12 mouse cellular contexts compared by ENCODE assay signal in genomic region chr7:109196399-109197082, GRCm38 (mm10). TPM values are rescaled to one million over a fixed set of nuclear protein-coding genes. Genes with fewer than 3 reads are reported as not detected.
DNase-seq lines count a peak whose midpoint lies in the region; ATAC-seq and TF ChIP-seq lines count a peak whose summit lies in the region.
"Had no signal": no experiment of that assay in that cellular context is flagged by ENCODE, and none has a peak within 500 bp of the region (broad histone marks: within the 10 kb centered on the region; RNA-seq: fewer than 3 reads in every experiment).

No protein-coding gene starts in this region.

- H3K4me3 ChIP-seq in stomach, embryonic 14.5 days (ENCODE audit: low read depth, low read length), result no peak overlapping the region
- no peak overlapping the region for H3K4me3 ChIP-seq in stomach, postnatal 0 days (ENCODE audit: low read depth, low read length)
- H3K4me3 ChIP-seq in hindbrain, embryonic 12.5 days, result no peak overlapping the region
- H3K4me3 ChIP-seq in midbrain, embryonic 12.5 days, result no peak overlapping the region
- no peak overlapping the region for H3K4me3 ChIP-seq in thymus, adult 2 months (ENCODE audit: control insufficient read depth, insufficient read depth, low read length)
- H3K4me3 ChIP-seq: megakaryocyte, embryonic 14.5 days had no signal

- no peak for DNase-seq in stomach, postnatal 0 days (ENCODE audit: low spot score)
- no peak for DNase-seq in layer of hippocampus, postnatal 25 days (ENCODE audit: extremely low spot score in 1 of 2, low spot score in 1 of 2)
- DNase-seq in thymus, postnatal 36 days, result no peak
- no peak for DNase-seq in thymus, adult 2 months
- DNase-seq: cerebellum, postnatal 36 days had no signal

- TF ChIP-seq EP300 in stomach, postnatal 0 days (optimal IDR thresholded peaks at IDR 0.05), result no peak

- 30% methylated on average over 11 of the region's 11 CpGs for WGBS in stomach, embryonic 14.5 days
- WGBS in stomach, postnatal 0 days, result 39% methylated on average over 11 of the region's 11 CpGs
- 22% methylated on average over 11 of the region's 11 CpGs for WGBS in hindbrain, embryonic 12.5 days
- 3% methylated on average over 11 of the region's 11 CpGs for WGBS in midbrain, embryonic 12.5 days
- WGBS in thymus, adult 2 months, result 90% methylated on average over 11 of the region's 11 CpGs

- no peaks in the 10 kb centered on the region for H3K36me3 ChIP-seq in stomach, embryonic 14.5 days (ENCODE audit: control insufficient read depth, insufficient read depth, low read length)
- H3K36me3 ChIP-seq in stomach, postnatal 0 days (ENCODE audit: control insufficient read depth, insufficient read depth, low read length), result no peaks in the 10 kb centered on the region
- no peaks in the 10 kb centered on the region for H3K36me3 ChIP-seq in hindbrain, embryonic 12.5 days
- H3K36me3 ChIP-seq in midbrain, embryonic 12.5 days, result no peaks in the 10 kb centered on the region
- H3K36me3 ChIP-seq in thymus, adult 2 months (ENCODE audit: control insufficient read depth, insufficient read depth, low read length), result no peaks in the 10 kb centered on the region
- H3K36me3 ChIP-seq: G1E had no signal

- H3K9ac ChIP-seq in stomach, embryonic 14.5 days (replicated peaks; ENCODE audit: low read depth, low read length), result no peak overlapping the region
- no peak overlapping the region for H3K9ac ChIP-seq in stomach, postnatal 0 days (ENCODE audit: low read length)
- no peak overlapping the region for H3K9ac ChIP-seq in hindbrain, embryonic 12.5 days
- no peak overlapping the region for H3K9ac ChIP-seq in midbrain, embryonic 12.5 days (replicated peaks)

- no peaks in the 10 kb centered on the region for H3K9me3 ChIP-seq in stomach, embryonic 14.5 days (ENCODE audit: control insufficient read depth, low read depth, low read length)
- H3K9me3 ChIP-seq in stomach, postnatal 0 days (ENCODE audit: control insufficient read depth, low read length), result no peaks in the 10 kb centered on the region
- H3K9me3 ChIP-seq in hindbrain, embryonic 12.5 days (replicated peaks), result no peaks in the 10 kb centered on the region
- no peaks in the 10 kb centered on the region for H3K9me3 ChIP-seq in midbrain, embryonic 12.5 days
- H3K9me3 ChIP-seq: G1E; megakaryocyte, embryonic 14.5 days had no signal

- ATAC-seq in stomach, embryonic 14.5 days (ENCODE audit: insufficient number of reproducible peaks, insufficient read depth, low FRiP score, low read depth), result peak; percentile 26; the same call in 1 of the 2 replicates
- no peak; the same call in none of the 2 replicates for ATAC-seq in stomach, postnatal 0 days (ENCODE audit: low FRiP score, low TSS enrichment)
- peak; percentile 65 for ATAC-seq in hindbrain, embryonic 12.5 days (ENCODE audit: low FRiP score)
- ATAC-seq in midbrain, embryonic 12.5 days (ENCODE audit: low FRiP score, low read depth), result peak; percentile 89
- ATAC-seq in erythroblast, adult 5-6 weeks (replicated peaks; ENCODE audit: low FRiP score, poor library complexity, severe bottlenecking), result no peak

- no peak overlapping the region for H3K27ac ChIP-seq in stomach, embryonic 14.5 days (ENCODE audit: low read length)
- H3K27ac ChIP-seq in stomach, postnatal 0 days (replicated peaks), result no peak overlapping the region
- peak overlapping the region; percentile 83 for H3K27ac ChIP-seq in hindbrain, embryonic 12.5 days
- H3K27ac ChIP-seq in midbrain, embryonic 12.5 days (replicated peaks), result peak overlapping the region; percentile 95
- H3K27ac ChIP-seq in thymus, adult 2 months (ENCODE audit: control insufficient read depth, insufficient read depth, low read length), result no peak overlapping the region

- H3K27me3 ChIP-seq in stomach, embryonic 14.5 days (ENCODE audit: control insufficient read depth, insufficient read depth, low read length), result no peaks in the 10 kb centered on the region
- no peaks in the 10 kb centered on the region for H3K27me3 ChIP-seq in stomach, postnatal 0 days (ENCODE audit: control insufficient read depth, insufficient read depth, low read length)
- H3K27me3 ChIP-seq in hindbrain, embryonic 12.5 days, result no peaks in the 10 kb centered on the region
- no peaks in the 10 kb centered on the region for H3K27me3 ChIP-seq in midbrain, embryonic 12.5 days
- H3K27me3 ChIP-seq in thymus, adult 2 months (ENCODE audit: control insufficient read depth, insufficient read depth, low read length), result no peaks in the 10 kb centered on the region

- no peak for TF ChIP-seq POLR2A in thymus, adult 2 months (IDR thresholded peaks at IDR 0.05; ENCODE audit: control insufficient read depth, extremely low read depth, insufficient read depth, low read length, poor library complexity)

- TF ChIP-seq CTCF in stomach, postnatal 0 days (IDR thresholded peaks at IDR 0.05; ENCODE audit: low read depth), result no peak
- TF ChIP-seq CTCF in thymus, adult 2 months (IDR thresholded peaks at IDR 0.05; ENCODE audit: borderline replicate concordance, control insufficient read depth, extremely low read depth, insufficient read depth, low read length, poor library complexity), result no peak

- no peak overlapping the region for H3K4me2 ChIP-seq in stomach, embryonic 14.5 days (replicated peaks; ENCODE audit: low read depth, low read length)
- no peak overlapping the region for H3K4me2 ChIP-seq in stomach, postnatal 0 days (replicated peaks; ENCODE audit: low read depth)
- no peak overlapping the region; the same call in 1 of the 2 replicates for H3K4me2 ChIP-seq in hindbrain, embryonic 12.5 days (replicated peaks)
- peak overlapping the region; percentile 26 for H3K4me2 ChIP-seq in midbrain, embryonic 12.5 days (replicated peaks)

- H3K4me1 ChIP-seq in stomach, embryonic 14.5 days (ENCODE audit: control insufficient read depth, insufficient read depth, low read length), result peaks cover 18% of the 10 kb centered on the region
- H3K4me1 ChIP-seq in stomach, postnatal 0 days (replicated peaks; ENCODE audit: control insufficient read depth, insufficient read depth), result no peaks in the 10 kb centered on the region; the same call in 1 of the 2 replicates
- H3K4me1 ChIP-seq in hindbrain, embryonic 12.5 days, result peaks cover 34% of the 10 kb centered on the region
- peaks cover 54% of the 10 kb centered on the region for H3K4me1 ChIP-seq in midbrain, embryonic 12.5 days
- no peaks in the 10 kb centered on the region for H3K4me1 ChIP-seq in thymus, adult 2 months (replicated peaks; ENCODE audit: control insufficient read depth, insufficient read depth, low read length)
- H3K4me1 ChIP-seq: megakaryocyte, embryonic 14.5 days had no signal

RNA-seq across cellular contexts. Expression of gene Lmo1, which starts 21.5 kb away (rescaled TPM):
- 2.8 and 3.5 TPM in 2 replicates for polyA plus RNA-seq in stomach, embryonic 14.5 days (2014; fragmentation: Nextera tagmentation; extraction: Ambion mirVana)
- 18.8 and 22.4 TPM in 2 replicates for polyA plus RNA-seq in stomach, postnatal 0 days (2015; fragmentation: Nextera tagmentation; extraction: Ambion mirVana)
- 46.3 and 50.9 TPM in 2 replicates for polyA plus RNA-seq in hindbrain, embryonic 12.5 days (2016; fragmentation: Nextera tagmentation; extraction: Ambion mirVana)
- polyA plus RNA-seq in midbrain, embryonic 12.5 days (2016; fragmentation: Nextera tagmentation; extraction: Ambion mirVana), result 149 and 177 TPM in 2 replicates
- 10 to 100 TPM; 63.2 to 72.8 TPM for total RNA-seq in layer of hippocampus, postnatal 25 days (2021)
- total RNA-seq in erythroblast, adult 5-6 weeks (2015; ENCODE audit: low replicate concordance), result 7.1 and 10.2 TPM in 2 replicates
- 1.3 TPM in 1 of 2 replicates, not detected in the other for total RNA-seq in erythroblast, adult 5-6 weeks (2017; ENCODE audit: low replicate concordance)
- 6.3 and 6.7 TPM in 2 replicates for polyA plus RNA-seq in thymus, adult 2 months (2012; rRNA removed)
- total RNA-seq: G1E; liver, adult 2 months had no signal
- polyA plus RNA-seq: G1E; liver, adult 2 months had no signal

Comparison
In these comparisons a context has a peak if more than half of its experiments do, and no peak if none do; other contexts are left out.
1. ATAC-seq: peak in stomach, embryonic 14.5 days (single experiment), hindbrain, embryonic 12.5 days (single experiment) and midbrain, embryonic 12.5 days (single experiment); none in stomach, postnatal 0 days (single experiment) and erythroblast, adult 5-6 weeks (single experiment).
2. H3K27ac ChIP-seq: peak in hindbrain, embryonic 12.5 days (single experiment) and midbrain, embryonic 12.5 days (single experiment); none in stomach, embryonic 14.5 days (single experiment), stomach, postnatal 0 days (single experiment) and thymus, adult 2 months (single experiment).